Mouse (Mus musculus) adrenal gland (tissue): ENCODE measurements around the gene Gm9833.
"Not testable (repeated sequence)": the region's sequence is repeated elsewhere in the genome, so short reads cannot be mapped to it uniquely, and the experiment has no call there.

Source experiments
- intact Hi-C: fragments of 180-260 bp; cut with DNase I; formaldehyde crosslinking; loops from one replicate; pipeline ENCODE4 v1.15.1; 2025
- long read RNA-seq, 2 experiments: library from polyadenylated mRNA; unstranded; transcript quantifications; one replicate each; pipeline ENCODE4 v2.0.0; 2020; ENCODE audit warnings: borderline replicate concordance in 1 of 2; ENCODE audit not compliant: insufficient replicate concordance in 1 of 2

The Gm9833 gene
- long read RNA-seq, experiment 1 = 0 reads
- long read RNA-seq, experiment 2, partial matches to known transcripts = 0 of 1 reads
- long read RNA-seq, experiment 2, other reads (novel, unspliced or antisense) = 1 of 1 reads

DNA sequence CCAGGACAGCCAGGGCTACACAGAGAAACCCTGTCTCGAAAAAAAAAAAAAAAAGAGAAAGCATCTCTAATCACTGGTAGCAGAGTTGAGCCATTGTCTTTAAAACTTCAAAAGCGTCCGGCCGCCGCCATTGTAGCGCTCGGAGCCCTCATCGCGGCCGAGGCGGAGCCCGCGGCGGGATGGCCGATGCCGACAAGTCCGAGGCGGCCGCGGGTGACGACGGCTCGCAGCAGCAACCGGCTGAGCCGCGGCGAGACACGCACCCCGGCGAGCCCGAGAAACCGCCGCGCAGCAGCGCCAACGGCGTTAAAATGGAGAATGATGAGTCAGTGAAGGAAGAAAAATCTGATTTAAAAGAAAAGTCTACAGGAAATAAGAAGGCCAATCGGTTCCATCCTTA is at the start of gene Gm9833:
Gene Gm9833 (plus strand): TSS at position 117 of the 400 bp plus-strand sequence.
- intact Hi-C loops = not testable (repeated sequence)

DNA sequence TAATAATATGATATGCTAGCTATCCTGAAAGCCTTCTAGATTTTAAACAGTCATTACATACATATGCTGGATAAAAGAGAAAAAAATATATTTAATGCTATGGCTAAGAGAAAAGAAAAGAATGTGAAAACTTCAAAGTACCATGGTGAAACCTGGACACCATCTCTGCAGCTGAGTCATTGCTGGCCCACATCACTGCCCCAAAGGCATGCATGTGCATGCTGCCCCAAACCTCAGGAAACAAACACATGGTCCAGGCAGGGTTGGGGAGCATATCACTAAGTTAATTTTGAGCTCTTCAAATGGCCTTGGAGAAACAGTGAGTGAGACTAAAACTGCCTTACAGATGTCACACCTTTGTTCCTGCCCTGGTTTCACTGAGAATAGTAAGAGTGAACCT is 17.8 kb upstream of the Gm9833 start:
- intact Hi-C loops = no loop called here

DNA sequence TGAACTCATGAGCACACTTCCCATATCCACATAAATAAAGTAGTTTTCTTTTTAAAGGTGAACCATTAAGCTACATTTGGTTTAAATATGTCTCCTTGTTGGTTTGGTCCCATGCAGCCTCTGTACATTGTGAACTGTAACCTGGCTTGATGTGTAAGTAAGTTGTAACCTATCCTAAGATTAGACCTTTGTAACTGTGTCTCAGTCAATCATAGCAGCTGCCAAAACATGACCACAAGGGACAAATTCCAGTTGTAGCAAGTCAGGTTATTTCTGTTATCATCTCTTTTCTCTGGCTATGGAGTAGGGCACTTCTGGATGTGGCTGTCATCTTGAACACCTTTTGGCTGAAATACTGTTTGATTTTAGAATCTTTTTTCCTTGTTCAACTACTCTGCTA is 12.1 kb upstream of the Gm9833 start:
- intact Hi-C loops = no loop called here

DNA sequence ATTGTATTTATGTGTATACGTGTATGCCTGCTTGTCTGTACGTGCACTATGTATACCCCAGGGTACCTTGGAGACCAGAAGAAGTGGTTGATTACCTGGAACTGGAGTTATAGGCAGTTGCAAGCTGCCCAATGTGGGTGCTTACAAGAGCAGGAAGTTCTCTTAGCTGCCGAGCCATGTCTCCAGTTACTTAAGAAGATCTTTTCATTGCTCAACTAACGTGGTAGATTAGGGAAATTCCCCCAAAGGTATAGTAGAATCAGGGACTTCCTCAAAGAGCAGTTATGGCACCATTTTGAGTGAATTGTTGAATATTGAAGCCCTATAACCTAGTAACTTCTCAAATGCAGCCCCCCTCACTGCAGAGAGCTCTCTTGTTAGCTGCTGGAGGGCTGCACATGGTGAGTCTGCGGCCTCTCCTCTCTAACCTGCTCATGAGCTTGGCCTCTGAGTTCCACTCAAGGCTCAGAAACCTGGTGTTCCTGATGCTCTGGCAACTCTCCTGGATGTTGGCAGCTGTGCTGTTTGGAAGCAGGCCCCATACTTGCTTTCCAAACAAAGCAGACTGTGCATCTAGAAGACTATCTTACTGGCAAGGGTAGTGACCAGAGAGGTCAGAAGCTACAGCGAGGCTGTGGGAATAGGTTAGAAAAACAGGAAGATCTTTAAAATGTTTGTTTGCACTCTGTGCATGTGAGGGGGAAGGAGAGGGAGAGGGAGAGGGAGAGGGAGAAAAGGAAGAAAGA is 10.6 kb upstream of the Gm9833 start:
- intact Hi-C loops = no loop called here

DNA sequence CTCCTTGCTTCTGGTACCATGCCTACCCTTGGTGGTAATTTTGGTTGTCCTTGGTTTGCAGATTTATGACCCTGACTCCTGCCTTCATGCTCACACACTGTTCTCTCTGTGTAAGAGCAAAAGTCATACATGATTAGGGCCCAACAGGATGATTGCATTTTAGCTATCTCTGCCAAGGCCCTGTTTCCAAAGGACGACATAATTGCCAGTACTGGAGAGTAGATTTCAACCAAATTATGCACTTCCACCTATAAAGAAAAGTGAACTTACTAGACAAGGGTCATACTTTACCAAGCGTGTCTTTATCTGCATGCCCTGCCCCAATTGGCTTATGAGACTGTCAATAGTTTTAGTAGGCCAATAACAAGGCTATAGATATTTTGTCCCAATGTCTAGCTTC is 9.8 kb upstream of the Gm9833 start:
- intact Hi-C loops = no loop called here

DNA sequence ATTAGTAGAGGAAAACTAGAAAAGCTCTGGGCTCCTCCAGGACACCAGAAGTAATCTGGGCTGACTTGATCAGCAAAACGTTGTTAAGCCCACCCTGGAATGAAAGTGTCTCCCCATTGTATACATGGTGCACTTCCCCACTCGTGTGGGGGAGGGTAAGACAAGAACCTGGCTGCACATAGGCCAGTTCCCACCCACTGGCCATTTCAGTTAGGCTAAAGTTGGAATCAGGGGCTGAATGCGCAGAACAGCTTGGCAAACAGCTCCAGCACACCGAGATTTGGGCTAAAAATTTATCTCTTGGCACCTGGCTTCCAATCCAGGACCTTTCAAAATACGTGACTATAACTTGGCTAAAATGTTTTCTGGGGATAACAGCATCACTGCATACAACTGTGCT is 6.6 kb upstream of the Gm9833 start:
- intact Hi-C loops = no loop called here

DNA sequence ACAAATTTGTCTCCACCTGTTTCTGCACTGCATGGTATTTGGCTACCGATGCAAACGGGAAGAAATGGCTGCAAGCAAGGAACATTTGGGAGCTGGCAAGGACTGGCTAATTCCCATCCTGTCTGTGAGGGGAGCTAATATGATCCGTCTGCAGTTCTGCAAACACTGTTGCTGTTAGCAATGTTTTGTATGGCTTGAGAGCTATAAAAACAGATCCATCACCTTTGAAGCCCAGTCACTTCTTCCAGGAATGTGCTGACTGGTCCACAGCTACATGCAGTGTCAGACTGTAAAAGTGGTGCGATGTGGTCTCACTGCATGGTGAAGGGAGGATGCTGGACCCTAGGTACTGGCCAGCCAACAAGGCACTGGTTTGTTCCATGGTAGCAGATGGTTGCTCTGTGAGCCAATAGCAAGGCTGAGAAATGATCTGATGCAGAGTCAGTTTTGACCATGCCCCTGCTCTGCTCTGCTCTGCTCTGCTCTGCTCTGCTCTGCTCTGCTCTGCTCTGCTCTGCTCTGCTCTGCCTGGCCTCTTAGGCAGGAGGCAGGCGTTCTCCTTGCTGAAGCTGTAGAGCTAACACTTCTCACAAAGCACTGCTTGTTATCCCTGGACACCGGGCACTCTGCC is 5.9 kb upstream of the Gm9833 start:
- intact Hi-C loops = no loop called here

DNA sequence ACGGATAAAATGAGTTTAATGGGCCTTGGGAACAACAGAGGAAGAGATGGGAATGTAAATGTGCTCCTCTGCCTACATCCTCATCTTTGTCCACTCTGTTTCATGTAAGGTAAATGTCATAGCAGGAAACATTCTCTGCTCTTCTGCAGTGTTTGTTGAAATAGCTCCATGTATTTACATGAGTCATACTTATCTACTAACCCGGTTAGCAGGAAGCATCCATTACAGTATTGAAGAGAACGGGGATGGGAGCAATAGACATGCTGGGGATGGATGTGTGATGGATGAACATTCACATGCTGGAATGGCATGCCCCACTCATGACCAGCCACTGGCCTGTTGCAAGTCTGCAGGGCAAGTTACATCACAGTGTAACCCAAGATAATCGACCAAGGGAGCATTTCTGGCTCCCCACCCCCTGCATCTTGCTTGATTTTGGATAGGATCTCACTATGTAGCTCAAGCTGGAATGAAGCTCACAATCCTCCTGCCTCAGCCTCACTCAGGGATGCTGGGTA is 5.3 kb upstream of the Gm9833 start:
- intact Hi-C loops = no loop called here

DNA sequence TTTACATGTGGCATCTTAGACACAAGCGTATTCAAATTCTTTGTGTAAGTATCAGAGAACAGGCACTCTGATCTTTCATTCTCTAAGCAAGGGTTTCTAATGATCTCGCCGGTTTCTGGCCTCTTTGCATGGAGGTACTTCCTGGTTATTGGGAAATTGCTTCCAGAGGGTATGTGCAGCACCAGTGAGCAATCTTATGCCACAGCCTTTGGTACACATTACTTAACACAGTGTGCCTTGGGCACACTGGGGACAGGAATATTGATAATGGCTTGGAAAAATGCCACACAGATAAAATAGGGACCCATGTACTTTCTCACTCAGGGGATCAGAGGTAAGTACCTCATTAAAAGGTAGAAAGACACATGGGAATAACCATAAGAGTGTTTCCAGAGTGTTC is 3.8 kb upstream of the Gm9833 start:
- intact Hi-C loops = no loop called here

DNA sequence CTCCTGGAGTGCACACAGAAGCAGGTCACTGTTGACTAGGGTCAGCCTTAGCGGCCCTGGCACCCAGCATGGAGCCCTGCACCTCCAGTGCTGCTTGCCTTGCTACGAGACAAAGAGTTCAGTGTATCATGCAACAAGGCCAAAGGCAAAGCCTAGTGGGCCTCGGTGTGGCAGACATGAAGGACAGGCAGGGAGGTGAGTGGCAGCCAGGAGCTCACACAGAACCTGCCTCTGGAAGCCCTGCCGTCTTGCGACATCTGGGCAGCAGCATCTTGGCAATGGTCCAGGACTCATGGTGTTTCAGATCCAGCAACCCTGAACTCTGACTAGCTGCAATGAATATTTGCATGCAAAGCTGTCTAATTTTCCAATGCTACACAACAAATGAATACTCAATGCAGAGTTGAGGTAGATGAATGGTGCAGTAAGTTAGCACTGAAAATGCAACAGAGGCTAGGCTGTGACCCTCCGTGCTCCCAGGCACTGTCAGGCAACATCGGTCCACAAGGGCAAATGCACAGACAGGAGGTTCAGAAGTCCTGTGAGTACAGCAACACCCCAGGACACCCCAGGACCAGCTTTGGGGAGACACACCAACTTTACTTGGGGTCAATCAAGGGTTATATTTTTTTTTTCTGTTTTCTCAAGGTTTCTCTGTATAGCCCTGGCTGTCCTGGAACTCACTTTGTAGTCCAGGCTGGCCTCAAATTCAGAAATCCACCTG is 2.4 kb upstream of the Gm9833 start:
- intact Hi-C loops = no loop called here

DNA sequence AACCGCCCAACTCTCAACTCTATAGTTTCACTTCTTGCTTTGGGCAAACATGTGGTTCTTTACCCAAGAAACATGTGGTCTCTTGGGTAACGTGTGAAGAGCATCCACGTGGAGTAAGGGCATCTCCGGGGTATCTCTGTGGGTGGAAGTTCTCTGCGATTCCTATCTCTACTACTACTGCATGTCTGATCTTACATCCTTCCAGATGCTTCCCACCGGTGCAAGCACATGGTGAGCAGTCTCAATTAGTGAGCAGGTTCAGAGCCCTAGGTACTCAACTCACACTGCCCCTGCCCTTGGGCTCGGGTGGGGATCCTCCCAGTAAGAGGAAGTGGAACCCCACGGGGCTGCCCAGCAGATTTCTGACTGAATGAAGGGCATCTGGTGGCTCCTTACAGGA is 399 bp upstream of the Gm9833 start:
- intact Hi-C loops = no loop called here

DNA sequence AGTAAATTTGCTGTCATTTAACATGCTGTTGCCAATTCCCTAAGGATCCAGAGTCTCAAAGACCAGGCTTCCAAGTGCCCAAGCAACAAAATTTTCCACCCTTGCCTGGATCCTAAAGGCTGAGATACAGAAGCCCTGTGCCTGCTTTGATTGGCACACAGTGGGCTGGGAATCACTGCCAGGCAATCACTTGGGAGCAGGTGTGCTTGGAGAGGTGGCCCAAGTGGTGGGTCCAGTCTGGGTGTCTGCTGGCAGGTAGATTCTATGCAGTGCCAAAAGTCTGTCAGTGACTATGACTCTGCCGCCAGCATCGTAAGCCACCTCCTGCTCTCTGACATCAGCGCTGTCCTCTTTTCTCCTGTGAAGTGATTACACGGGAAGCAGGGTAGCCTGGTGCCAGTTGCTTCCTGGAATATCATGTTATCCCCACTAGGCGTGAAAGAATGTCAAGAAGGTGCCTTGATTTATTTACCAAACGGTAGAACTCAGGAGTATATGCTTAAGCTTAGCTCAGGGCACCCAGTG is 3.8 kb downstream of the Gm9833 start:
- intact Hi-C loops = no loop called here

DNA sequence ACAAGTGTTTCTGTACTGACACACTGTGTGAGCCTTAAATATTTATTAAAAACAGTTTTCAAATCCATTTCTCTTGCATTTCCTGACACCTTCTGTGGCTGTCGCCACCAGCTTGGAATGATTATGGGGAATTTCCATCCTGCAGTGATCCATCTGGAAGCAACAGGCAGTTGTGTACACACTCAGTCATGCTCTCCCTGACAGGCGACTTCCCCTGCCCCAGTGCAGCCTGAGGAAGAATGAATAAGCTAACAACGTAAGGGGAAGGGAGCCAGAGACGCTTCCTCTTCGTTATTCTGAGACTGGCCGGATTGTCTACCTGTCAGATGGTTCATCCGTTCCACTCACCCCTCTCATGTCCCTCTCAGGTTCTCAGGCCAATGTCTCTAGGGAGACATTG is 4.6 kb downstream of the Gm9833 start:
- intact Hi-C loops = no loop called here

DNA sequence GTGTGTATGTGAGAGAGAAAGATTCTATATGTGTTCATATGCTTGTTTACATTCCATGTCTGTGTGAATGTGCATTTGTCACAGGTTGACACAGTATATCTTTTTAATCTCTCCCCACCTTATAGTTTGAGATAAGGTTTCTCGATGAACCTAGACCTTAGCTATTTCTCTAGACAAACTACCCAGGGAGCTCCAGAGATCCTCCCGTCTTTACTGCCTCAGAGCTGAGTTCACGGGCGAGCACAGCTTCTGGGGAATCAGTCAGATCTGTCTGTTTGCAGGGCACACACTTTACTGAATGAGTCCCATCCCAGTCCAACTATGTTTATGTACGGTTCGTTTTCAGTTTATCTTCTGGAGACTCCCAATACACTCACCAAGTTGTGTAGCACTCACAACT is 5.0 kb downstream of the Gm9833 start:
- intact Hi-C loops = no loop called here

DNA sequence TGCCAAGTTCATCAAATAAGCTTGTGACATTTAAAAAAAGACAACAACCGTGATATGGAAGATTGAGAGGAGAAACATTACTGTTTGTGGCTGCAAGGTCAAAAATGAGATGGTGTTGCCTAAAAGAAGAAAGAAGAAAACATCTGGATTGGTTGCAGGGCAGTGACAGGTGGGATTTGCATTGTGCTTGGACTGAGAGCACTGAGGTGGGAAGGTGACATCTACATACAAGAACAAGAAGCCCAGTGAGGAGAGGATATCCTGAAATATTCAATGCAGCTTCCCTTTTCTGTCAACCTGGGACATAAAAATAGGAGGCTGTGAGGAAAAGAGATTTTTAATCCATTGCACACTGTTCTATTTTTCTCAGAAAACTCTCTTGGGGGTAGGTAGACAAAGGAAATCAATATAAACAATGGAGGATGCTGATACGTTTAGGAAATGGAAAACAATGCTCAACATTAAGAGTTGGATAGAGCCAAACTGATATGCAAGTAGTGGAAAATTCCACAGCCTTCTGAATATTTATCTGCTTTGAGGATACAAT is 7.2 kb downstream of the Gm9833 start:
- intact Hi-C loops = no loop called here

DNA sequence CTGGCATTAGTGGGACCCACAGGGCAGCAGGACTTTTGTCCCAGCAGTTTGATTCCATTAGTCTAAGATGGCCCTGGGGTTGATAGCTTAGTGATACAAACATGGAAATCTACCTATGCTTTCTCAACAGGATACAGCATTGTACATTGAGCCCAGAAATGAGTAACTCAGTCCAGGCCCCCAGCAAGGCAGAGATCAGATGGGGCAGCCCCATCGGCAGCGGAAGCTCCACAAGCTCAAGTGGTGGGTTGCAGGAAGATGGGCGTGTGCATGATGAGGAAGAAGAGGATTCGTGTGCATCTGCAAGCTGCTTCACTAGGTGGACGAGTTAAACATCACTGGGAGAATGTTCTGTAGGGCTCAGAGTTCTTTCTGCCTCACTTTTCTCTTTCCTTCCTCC is 11.8 kb downstream of the Gm9833 start:
- intact Hi-C loops = no loop called here

DNA sequence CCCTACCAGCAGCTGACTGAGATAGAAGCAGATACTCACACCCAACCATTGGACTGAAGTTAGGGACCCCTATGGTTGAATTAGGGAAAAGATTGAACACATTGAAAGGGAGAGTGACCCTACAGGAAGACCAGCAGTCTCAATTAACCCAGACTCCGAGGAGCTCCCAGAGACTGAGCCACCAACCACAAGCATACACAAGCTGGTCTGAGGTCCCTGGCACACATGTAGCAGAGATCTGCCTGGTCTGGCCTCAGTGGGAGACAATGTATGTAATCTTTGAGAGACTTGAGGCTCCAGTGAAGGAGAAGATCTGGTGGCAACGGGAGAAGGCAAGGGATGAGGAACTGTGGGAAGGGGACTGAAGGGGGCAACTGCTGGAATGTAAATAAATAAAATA is 23.7 kb downstream of the Gm9833 start:
- intact Hi-C loops = no loop called here

DNA sequence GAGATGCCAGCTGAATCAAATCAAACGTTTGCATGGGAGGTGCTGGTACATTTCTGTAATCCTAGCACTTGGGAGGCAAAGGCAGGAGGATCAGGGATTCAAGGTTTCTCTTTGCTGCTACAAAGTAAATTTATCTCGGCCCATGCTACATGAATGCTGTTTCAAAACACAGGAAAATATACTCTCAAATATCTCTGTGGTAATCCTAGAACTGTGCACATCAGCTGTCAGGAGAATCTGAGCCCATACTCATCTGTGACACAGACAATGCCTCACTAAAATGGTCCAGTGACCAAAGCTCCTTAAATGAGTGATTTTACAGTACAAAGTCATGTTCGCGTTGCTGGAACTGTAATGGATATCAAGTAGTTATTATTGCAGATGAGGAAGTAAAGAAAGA is 24.3 kb downstream of the Gm9833 start:
- intact Hi-C loops = no loop called here

DNA sequence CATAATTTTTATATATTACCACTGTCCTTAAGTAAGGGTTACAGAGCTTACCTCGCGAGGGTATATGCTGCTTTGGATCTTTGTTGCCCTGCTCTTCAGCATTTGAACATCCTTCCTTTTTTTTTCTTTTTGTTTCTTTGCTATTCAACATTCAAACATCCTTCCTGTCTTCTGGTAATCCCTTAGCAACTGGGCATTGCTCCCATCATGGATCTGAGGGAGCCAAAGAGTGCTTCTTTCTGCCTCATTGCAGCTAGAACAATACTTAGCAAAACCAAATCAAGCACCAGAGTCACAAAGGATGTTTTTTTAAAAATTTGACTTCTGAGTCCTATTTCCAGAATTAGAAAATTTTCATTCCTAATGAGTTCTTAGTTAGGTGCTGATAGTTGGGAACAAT is 24.8 kb downstream of the Gm9833 start:
- intact Hi-C loops = no loop called here

DNA sequence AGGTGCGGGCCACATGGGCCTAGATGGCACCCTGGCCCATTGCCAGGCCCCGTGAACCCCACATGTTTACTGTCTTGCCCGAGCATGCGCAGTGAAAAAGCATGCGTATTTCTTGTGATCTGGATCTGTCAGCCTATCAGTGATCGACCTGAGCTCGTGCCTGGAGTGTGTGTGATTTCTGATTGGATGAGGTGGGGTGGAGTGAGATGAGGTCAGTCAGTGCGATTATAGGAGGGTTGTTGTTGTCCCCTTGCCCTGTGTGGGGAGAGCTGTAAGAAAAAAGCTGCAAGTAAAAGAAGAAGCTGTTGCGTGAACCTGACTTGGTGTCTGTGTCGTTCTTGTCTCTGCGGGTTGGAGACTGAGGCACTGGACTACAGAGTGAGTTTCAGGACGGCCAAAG is 28.6 kb downstream of the Gm9833 start:
- intact Hi-C loops = no loop called here

DNA sequence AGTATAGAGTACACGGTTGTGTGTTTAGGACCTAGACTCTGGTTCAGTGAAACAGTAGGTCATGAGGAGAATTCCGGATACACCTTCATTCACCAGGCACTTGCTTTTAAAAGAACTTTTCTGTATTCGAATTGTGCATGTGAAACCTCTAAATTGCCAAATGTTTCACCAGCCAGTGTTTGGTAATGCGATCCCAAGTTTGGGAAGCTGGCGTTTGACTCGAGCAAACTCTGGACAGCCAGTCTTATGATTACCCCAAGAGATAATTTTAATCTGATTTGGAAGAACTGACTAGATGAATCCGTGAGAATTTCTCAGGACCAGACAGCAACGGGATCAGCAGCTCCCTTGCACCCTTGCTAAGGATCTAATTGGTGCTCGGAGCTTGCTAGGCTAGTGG is 33.3 kb downstream of the Gm9833 start:
- intact Hi-C loops = no loop called here
